Mouse (Mus musculus) CH12.LX (cell line): ENCODE measurements at regions not wholly inside any gene's neighbourhood (a gene's known extent, or its start where the extent isn't known, plus 50 kb on each side); places are given as distances from the start of the nearest gene placed in this dataset.

Experiments
- DNase-seq: peaks from one replicate; pipeline ENCODE4 v3.0.0-alpha.2; 2013; ENCODE audit errors: extremely low read depth
- H3K27ac ChIP-seq: 2 replicates; pipeline ENCODE4 v1.5.1; 2012; ENCODE audit warnings: low read depth, mild to moderate bottlenecking, control low read depth, moderate library complexity; ENCODE audit not compliant: insufficient read depth
- H3K27me3 ChIP-seq: replicated peaks from 2 replicates; pipeline ENCODE3; 2012; ENCODE audit warnings: inconsistent platforms
- H3K36me3 ChIP-seq, 2 experiments: replicated peaks in 1 of 2; 2 replicates each; pipeline versions ENCODE3 to v1.6.1; 2012; ENCODE audit warnings: inconsistent platforms in 1 of 2, low read length in 1 of 2, mild to moderate bottlenecking in 1 of 2, mixed read lengths in 1 of 2, moderate library complexity in 1 of 2; ENCODE audit not compliant: control insufficient read depth in 1 of 2, insufficient read depth in 1 of 2
- H3K4me1 ChIP-seq, 2 experiments: 2 replicates each; pipeline ENCODE4 v1.6.1; 2012; ENCODE audit warnings: inconsistent platforms in 1 of 2, moderate library complexity in 1 of 2; ENCODE audit not compliant: insufficient read depth in 2 of 2, control insufficient read depth in 1 of 2
- H3K4me2 ChIP-seq: 2 replicates; pipeline ENCODE4 v1.6.1; 2012; ENCODE audit warnings: low read depth, mild to moderate bottlenecking, control low read depth; ENCODE audit not compliant: poor library complexity, insufficient read depth, severe bottlenecking
- H3K4me3 ChIP-seq, 3 experiments: fragments of 150-350 bp in 1 of 3; sonication (generic) in 1 of 3; replicated peaks in 1 of 3; 2 replicates each; pipeline versions ENCODE3 to v1.5.1; 2011 to 2012; ENCODE audit warnings: low read depth in 2 of 3, low read length in 2 of 3, mild to moderate bottlenecking in 2 of 3, moderate library complexity in 2 of 3, control low read depth in 1 of 3, improper control_type of control experiment in 1 of 3, inconsistent platforms in 1 of 3, mixed read lengths in 1 of 3; ENCODE audit not compliant: poor library complexity in 1 of 3
- H3K79me2 ChIP-seq: replicated peaks from 2 replicates; pipeline ENCODE4 v1.6.1; 2012; ENCODE audit warnings: mild to moderate bottlenecking, moderate library complexity; ENCODE audit not compliant: control insufficient read depth, poor library complexity, insufficient read depth, severe bottlenecking; ENCODE audit errors: extremely low read depth
- H3K9ac ChIP-seq: 2 replicates; pipeline ENCODE4 v1.6.1; 2012; ENCODE audit warnings: low read depth, mild to moderate bottlenecking, control low read depth, moderate library complexity; ENCODE audit not compliant: insufficient read depth
- H3K9me3 ChIP-seq: replicated peaks from 2 replicates; pipeline ENCODE3; 2012; ENCODE audit warnings: low read length, inconsistent platforms, mixed read lengths
- BHLHE40 ChIP-seq: IDR thresholded peaks from 2 replicates; pipeline ENCODE4 v1.6.1; 2011; ENCODE audit warnings: mild to moderate bottlenecking, low read depth, low read length, improper control_type of control experiment
- CHD1 ChIP-seq: IDR thresholded peaks from 2 replicates; pipeline ENCODE4 v1.6.1; 2012; ENCODE audit warnings: low read depth, low read length, improper control_type of control experiment, inconsistent platforms
- CHD2 ChIP-seq: IDR thresholded peaks from 2 replicates; pipeline ENCODE4 v1.6.1; 2011; ENCODE audit warnings: low read length, improper control_type of control experiment
- CTCF ChIP-seq, 2 experiments: IDR thresholded peaks in 1 of 2; conservative IDR thresholded peaks in 1 of 2; 2 replicates each; pipeline ENCODE4 v1.5.1; 2011 to 2012; ENCODE audit warnings: low read depth in 2 of 2, low read length in 2 of 2, improper control_type of control experiment in 1 of 2, inconsistent platforms in 1 of 2, mild to moderate bottlenecking in 1 of 2, moderate library complexity in 1 of 2
- E2F4 ChIP-seq: IDR thresholded peaks from 2 replicates; pipeline ENCODE4 v1.6.1; 2011; ENCODE audit warnings: low read depth, low read length, improper control_type of control experiment; ENCODE audit not compliant: insufficient replicate concordance
- EP300 ChIP-seq: IDR thresholded peaks from 2 replicates; pipeline ENCODE4 v1.6.1; 2011; ENCODE audit warnings: low read length, improper control_type of control experiment
- ETS1 ChIP-seq: conservative IDR thresholded peaks from 2 replicates; pipeline ENCODE4 v1.6.1; 2012; ENCODE audit warnings: low read depth, mild to moderate bottlenecking, inconsistent platforms, low read length, improper control_type of control experiment, moderate library complexity
- GABPA ChIP-seq: IDR thresholded peaks from 2 replicates; pipeline ENCODE4 v1.6.1; 2012; ENCODE audit warnings: low read depth, low read length, improper control_type of control experiment, inconsistent platforms; ENCODE audit not compliant: insufficient replicate concordance
- HCFC1 ChIP-seq: IDR thresholded peaks from 2 replicates; pipeline ENCODE4 v1.6.1; 2012; ENCODE audit warnings: low read depth, mild to moderate bottlenecking, inconsistent platforms, low read length, improper control_type of control experiment
- IRF4 ChIP-seq: IDR thresholded peaks from 2 replicates; pipeline ENCODE4 v1.6.1; 2014; ENCODE audit warnings: low read depth, mild to moderate bottlenecking, inconsistent platforms, low read length, improper control_type of control experiment
- JUND ChIP-seq: conservative IDR thresholded peaks from 2 replicates; pipeline ENCODE4 v1.6.1; 2011; ENCODE audit warnings: low read depth, low read length, improper control_type of control experiment
- KAT2A ChIP-seq: IDR thresholded peaks from 2 replicates; pipeline ENCODE4 v1.6.1; 2012; ENCODE audit warnings: low read length, improper control_type of control experiment, inconsistent platforms; ENCODE audit not compliant: insufficient replicate concordance
- MAFK ChIP-seq: IDR thresholded peaks from 2 replicates; pipeline ENCODE4 v1.6.1; 2011; ENCODE audit warnings: low read length, improper control_type of control experiment; ENCODE audit not compliant: insufficient replicate concordance
- MAX ChIP-seq: IDR thresholded peaks from 2 replicates; pipeline ENCODE4 v1.6.1; 2011; ENCODE audit warnings: low read length, improper control_type of control experiment
- MEF2A ChIP-seq: IDR thresholded peaks from 2 replicates; pipeline ENCODE4 v1.6.1; 2014; ENCODE audit warnings: low read depth, mild to moderate bottlenecking, inconsistent platforms, low read length, improper control_type of control experiment, borderline replicate concordance
- MXI1 ChIP-seq: IDR thresholded peaks from 2 replicates; pipeline ENCODE4 v1.6.1; 2011; ENCODE audit warnings: mild to moderate bottlenecking, low read depth, low read length, improper control_type of control experiment
- MYC ChIP-seq: IDR thresholded peaks from 2 replicates; pipeline ENCODE4 v1.6.1; 2011; ENCODE audit warnings: low read depth, mild to moderate bottlenecking, improper control_type of control experiment, low read length
- NELFE ChIP-seq: IDR thresholded peaks from 2 replicates; pipeline ENCODE4 v1.6.1; 2011; ENCODE audit warnings: low read depth, low read length, improper control_type of control experiment
- PAX5 ChIP-seq: IDR thresholded peaks from 2 replicates; pipeline ENCODE4 v1.6.1; 2012; ENCODE audit warnings: low read length, inconsistent platforms, mixed read lengths
- POLR2A ChIP-seq: IDR thresholded peaks from 2 replicates; pipeline ENCODE4 v1.6.1; 2011; ENCODE audit warnings: low read depth, mild to moderate bottlenecking, improper control_type of control experiment, low read length
- RAD21 ChIP-seq: IDR thresholded peaks from 2 replicates; pipeline ENCODE4 v1.6.1; 2011; ENCODE audit warnings: low read depth, mild to moderate bottlenecking, low read length, improper control_type of control experiment, moderate library complexity
- RCOR1 ChIP-seq: conservative IDR thresholded peaks from 2 replicates; pipeline ENCODE4 v1.6.1; 2012; ENCODE audit warnings: low read depth, mild to moderate bottlenecking, inconsistent platforms, low read length, improper control_type of control experiment
- SIN3A ChIP-seq: IDR thresholded peaks from 2 replicates; pipeline ENCODE4 v1.6.1; 2012; ENCODE audit warnings: low read length, improper control_type of control experiment, inconsistent platforms
- SMC3 ChIP-seq: IDR thresholded peaks from 2 replicates; pipeline ENCODE4 v1.6.1; 2011; ENCODE audit warnings: low read depth, low read length, improper control_type of control experiment
- TBP ChIP-seq: conservative IDR thresholded peaks from 2 replicates; pipeline ENCODE4 v1.6.1; 2011; ENCODE audit warnings: low read depth, low read length, improper control_type of control experiment
- TCF12 ChIP-seq: IDR thresholded peaks from 2 replicates; pipeline ENCODE4 v1.6.1; 2014; ENCODE audit warnings: low read depth, mild to moderate bottlenecking, inconsistent platforms, low read length, improper control_type of control experiment
- ZKSCAN1 ChIP-seq: IDR thresholded peaks from 2 replicates; pipeline ENCODE4 v1.6.1; 2012; ENCODE audit warnings: low read depth, inconsistent platforms, low read length, improper control_type of control experiment, borderline replicate concordance
- ZNF384 ChIP-seq: IDR thresholded peaks from 2 replicates; pipeline ENCODE4 v1.6.1; 2012; ENCODE audit warnings: low read depth, low read length, improper control_type of control experiment, inconsistent platforms
- dilution Hi-C: fragments of 300-500 bp; cut with MboI; formaldehyde crosslinking; loops from 2 replicates; pipeline ENCODE4 v1.14.3; 2020; ENCODE audit warnings: low sequenced_read_pairs; ENCODE audit not compliant: extremely low pct_unique_long_range_greater_than_20kb, extremely low pct_ligation_motif_present
- in situ Hi-C: fragments of 300-500 bp; cut with MboI; formaldehyde crosslinking; loops from 3 replicates; pipeline ENCODE4 v1.14.3; 2019; ENCODE audit warnings: low sequenced_read_pairs, low pct_ligation_motif_present, low pct_unique_long_range_greater_than_20kb, mixed read lengths

DNA sequence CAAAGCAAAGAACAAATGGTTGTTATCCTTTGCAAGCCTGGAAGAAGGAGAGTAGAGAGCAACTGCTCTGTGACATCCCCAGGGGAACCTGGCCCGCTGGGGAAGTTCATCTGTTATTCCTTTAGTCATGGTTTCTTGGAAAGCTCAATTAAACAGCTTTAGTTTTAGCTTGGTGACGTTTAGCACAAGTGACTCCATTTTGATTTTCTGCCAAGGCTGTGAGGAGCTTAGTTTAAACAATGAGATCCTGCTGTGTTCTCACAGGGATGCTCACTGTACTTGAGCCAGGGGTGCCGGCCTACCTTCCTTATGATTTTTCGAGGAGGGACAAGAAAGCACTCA lies 91.2 kb upstream of the Rybp start:
- Histone ChIP-seq H3K36me3 (no peaks in the 10 kb centered on the region), H3K79me2 (no peaks in the 10 kb centered on the region), H3K9ac (no peak overlapping the region), H3K4me1 (peaks cover 6 to 45% of the 10 kb centered on the region in 2 experiments; a peak in 3 of 4 replicates), H3K27me3 (no peaks in the 10 kb centered on the region), H3K4me3 (no peak overlapping the region), H3K27ac (no peak overlapping the region), H3K4me2 (no peak overlapping the region), H3K9me3 (no peaks in the 10 kb centered on the region)
- DNase-seq: no peak
- dilution Hi-C loops (no loop called here), in situ Hi-C loops (no loop called here)
- no peak for TF ChIP-seq ZKSCAN1
- no peak for TF ChIP-seq POLR2A
- no peak for TF ChIP-seq MAFK
- TF ChIP-seq JUND: no peak
- no peak for TF ChIP-seq HCFC1
- TF ChIP-seq NELFE: no peak
- no peak for TF ChIP-seq ETS1
- no peak for TF ChIP-seq SMC3
- no peak for TF ChIP-seq MYC
- TF ChIP-seq RCOR1: no peak
- TF ChIP-seq CTCF (conservative IDR thresholded peaks at IDR 0.05 in 1 of 2, IDR thresholded peaks at IDR 0.05 in 1 of 2; ENCODE audit: low read depth in 2 of 2, low read length in 2 of 2): no peak
- TF ChIP-seq CHD1: no peak
- no peak for TF ChIP-seq TBP
- no peak for TF ChIP-seq GABPA
- no peak for TF ChIP-seq KAT2A
- no peak for TF ChIP-seq RAD21
- TF ChIP-seq ZNF384: no peak
- TF ChIP-seq BHLHE40: no peak
- no peak for TF ChIP-seq MAX
- TF ChIP-seq, all 38 proteins: peak for 0

- no peak overlapping the region for H3K4me3 ChIP-seq
- dilution Hi-C loops (no loop called here), in situ Hi-C loops (no loop called here)
- no peak overlapping the region for H3K27ac ChIP-seq
- TF ChIP-seq MEF2A (no peak), MAX (no peak), TCF12 (no peak), ZKSCAN1 (no peak), EP300 (no peak), E2F4 (no peak), CHD2 (no peak), SIN3A (no peak), PAX5 (no peak), IRF4 (no peak), KAT2A (no peak), ETS1 (no peak), MXI1 (no peak), JUND (no peak)
- peaks cover 6 to 42% of the 10 kb centered on the region in 2 experiments; a peak in 3 of 4 replicates for H3K4me1 ChIP-seq
- no peaks in the 10 kb centered on the region for H3K79me2 ChIP-seq
- H3K4me2 ChIP-seq: no peak overlapping the region
- H3K9me3 ChIP-seq: no peaks in the 10 kb centered on the region
- H3K9ac ChIP-seq: no peak overlapping the region
- no peak for DNase-seq
- H3K27me3 ChIP-seq: no peaks in the 10 kb centered on the region
- no peaks in the 10 kb centered on the region for H3K36me3 ChIP-seq
Measured at GRCm38 (mm10) chr6:100377828-100378532, 90.7 kb upstream of the Rybp start.
